Mouse (Mus musculus) liver, embryonic 14.5 days (tissue): ENCODE data around the gene Zic4.

ENCODE experiments used
- CTCF ChIP-seq: IDR thresholded peaks from 2 replicates; pipeline ENCODE4 v1.5.1; 2016; ENCODE audit warnings: antibody characterized with exemption, low read depth, control low read depth
- EP300 ChIP-seq: IDR thresholded peaks from 2 replicates; pipeline ENCODE4 v1.6.1; 2016; ENCODE audit warnings: antibody characterized with exemption, low read depth

GRCm38 (mm10) chr9:91378411-91379299 is 16.4 kb downstream of the Zic4 start:
- TF ChIP-seq CTCF (no peak), EP300 (no peak)
